Mouse (Mus musculus) frontal cortex, postnatal 10 days (tissue): ENCODE measurements around the gene Tnfsf4.

Source experiments
- DNase-seq, 2 experiments: peaks; one replicate each; pipeline ENCODE4 v3.0.0; 2022; ENCODE audit warnings: low spot score in 2 of 2, mixed read lengths in 1 of 2

The Tnfsf4 gene

GRCm38 (mm10) chr1:161394931-161395459 is at the start of gene Tnfsf4:
Tnfsf4 (plus strand) TSS chr1:161395409.
- no peak for DNase-seq

DNA sequence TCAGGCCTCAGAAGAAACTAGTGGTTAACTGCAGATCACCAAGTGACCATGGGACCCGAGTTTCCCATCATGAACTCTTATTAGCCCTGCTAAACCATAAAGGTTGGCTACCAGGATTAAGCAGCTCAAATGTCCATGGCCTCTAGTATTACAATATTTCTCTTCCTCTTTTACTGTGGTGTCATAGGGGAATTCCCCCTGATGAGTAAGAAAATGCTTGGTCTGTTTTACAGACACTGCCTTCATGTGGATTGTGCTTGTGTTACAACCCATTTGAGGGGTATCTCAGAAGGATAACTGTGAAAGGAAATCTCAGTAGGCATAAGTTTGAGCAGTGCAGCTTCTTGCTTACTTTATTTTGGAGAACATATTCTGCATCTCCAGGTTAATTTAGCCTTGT is 44.2 kb upstream of the Tnfsf4 start:
- DNase-seq: no peak

DNA sequence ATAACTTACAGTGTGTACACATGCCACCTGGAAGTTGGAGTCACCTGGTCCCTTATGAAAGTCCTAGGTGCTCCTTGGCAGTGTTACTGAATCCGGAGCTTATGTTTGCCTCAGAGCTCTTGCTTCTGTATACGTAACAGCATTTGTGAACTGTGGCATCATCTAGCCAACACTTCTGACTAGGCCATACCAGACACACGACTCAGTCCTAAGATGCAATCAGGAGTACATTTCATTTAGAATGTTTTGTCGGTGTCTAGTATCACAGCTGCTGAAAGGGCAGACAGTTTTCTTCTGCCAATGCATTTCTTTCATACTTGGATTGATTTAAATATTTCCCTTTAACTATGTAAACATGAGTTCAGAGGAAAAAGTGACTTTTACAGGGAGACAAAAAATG is 30.2 kb upstream of the Tnfsf4 start:
- DNase-seq: no peak

DNA sequence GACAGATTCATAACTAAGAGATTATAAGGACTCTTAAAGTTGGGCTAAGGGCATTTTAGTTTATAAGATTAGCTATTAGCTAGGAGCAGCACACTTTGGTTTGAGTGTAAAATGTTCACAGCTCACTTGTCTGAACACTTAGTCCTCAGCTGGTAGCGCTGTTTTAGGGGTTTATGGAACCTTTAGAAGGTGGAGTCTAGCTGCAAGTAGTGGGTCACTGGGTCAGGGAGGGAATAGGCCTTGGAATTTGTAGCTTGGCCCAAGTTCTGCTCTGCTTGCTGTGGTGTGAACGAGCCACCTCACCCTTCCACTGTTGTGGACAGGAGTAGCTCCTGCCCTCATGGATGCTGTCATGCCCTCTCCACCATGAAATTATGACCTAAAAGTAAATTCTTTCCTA is 23.3 kb upstream of the Tnfsf4 start:
- no peak for DNase-seq

DNA sequence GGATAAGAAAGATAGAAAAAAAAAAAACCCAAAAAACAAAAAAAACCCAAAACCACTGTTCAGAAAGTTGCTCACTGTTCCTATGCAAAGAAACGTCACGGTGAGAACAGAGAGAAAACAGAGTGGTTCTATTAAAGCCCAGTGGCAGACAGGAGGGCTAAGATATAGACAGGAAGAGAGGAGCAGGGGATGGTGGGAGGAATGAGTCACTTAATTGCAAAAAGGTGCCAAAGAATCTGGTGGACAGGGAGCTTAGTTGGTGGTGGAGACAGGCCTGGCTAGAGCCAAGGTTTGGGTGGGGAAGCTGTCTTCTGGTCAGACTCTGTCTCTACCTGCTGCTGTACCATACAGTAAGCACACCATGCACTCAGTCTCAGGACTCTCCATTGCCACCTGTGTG is 19.3 kb upstream of the Tnfsf4 start:
- no peak for DNase-seq

DNA sequence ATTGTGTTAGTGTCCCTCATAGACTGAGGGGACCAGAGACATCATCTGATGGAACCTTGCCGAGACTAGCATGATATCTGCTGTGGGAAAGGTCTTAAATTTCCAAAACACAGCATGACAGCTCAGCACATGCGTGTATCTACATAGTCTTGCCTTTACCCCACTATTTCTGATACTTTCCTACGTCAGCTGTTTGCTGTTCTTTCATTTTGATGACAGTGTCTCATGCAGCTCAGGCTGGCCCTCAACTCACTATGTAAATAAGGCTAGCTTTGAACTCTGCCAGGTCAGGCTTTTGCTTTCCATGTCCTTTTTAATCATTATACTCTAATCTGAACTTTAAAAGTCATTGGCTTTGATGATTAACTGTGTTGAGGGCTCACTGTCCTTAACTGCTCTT is 16.6 kb upstream of the Tnfsf4 start:
- DNase-seq: no peak

DNA sequence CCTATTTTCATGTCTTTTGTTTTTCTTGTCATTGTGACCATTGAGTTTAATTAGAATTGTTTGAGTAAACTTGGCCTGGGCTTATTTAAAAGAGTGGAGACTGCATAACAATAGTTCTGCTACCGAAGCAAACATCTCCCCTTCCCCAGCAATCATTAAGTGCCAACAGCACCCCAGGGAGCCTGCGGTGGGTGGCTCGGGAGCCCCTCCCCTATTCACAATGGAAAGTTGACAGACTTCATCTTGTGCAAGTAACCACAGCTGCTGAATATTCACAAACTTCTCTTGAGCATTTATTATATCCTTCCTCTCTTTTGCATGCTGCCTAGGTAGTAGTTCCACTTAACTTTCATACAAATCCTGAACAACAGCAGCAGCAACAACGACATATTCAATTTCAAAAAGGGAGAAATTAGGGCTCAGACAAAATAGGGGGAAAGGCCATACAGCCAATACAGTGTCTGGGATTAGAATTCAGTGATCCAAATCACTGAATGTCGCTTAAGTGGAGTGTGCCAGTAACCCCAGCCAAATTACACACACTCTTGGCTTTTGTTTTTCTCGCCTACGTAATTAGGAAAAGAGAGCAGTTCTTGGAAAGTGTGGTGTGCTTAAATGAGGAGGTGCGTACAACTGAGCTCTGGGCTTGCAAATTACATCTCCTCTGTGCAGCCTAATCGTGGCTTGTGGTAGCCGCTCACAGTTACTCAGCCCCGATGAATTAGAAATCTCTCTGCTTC is 15.4 kb upstream of the Tnfsf4 start:
- peak; percentile 7 to 8 for DNase-seq

GRCm38 (mm10) chr1:161380425-161380780 is 14.8 kb upstream of the Tnfsf4 start:
- no peak for DNase-seq

DNA sequence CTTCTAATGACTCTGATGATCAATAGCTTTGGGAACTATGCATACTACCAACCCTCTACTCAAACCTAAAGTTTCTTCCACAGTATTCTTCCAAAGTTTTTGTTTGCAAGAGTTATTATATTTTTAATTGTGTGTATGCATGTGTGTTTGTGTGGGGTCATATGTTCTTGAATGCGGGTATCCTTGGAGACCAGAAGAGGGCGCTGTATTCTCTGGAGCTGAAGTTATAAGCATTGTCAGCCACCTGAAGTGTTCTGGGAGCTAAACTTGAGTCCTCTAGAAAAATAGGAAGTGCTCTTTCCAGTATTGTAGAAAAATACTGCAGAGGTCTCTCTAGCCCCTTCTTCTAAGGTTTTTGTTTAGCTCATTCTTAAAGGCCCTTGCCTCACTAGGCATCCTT is 5.1 kb upstream of the Tnfsf4 start:
- DNase-seq: no peak

DNA sequence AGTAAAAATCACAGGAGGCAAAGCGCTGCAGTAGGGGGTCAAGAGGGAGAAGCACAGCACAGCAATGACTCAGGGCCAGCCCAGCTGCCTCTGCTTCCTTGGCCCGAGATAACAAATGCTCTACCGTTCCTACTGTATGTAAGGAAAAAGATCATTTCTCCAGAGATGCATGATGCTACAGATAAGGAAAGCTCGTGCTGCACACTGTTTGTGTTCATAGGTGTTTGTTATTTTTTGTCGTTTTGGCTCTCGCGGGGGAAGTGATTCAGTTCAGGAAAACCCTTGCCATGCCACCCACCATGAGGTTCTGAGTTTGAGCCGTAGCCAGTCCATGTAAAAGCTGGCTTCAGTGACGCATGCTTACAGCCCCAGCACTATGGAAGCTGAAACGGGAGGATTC is 2.3 kb upstream of the Tnfsf4 start:
- no peak for DNase-seq

GRCm38 (mm10) chr1:161395610-161396009 is 401 bp downstream of the Tnfsf4 start:
- no peak for DNase-seq

- no peak for DNase-seq
Observed at GRCm38 (mm10) chr1:161396351-161396750, 1.1 kb downstream of the Tnfsf4 start.

GRCm38 (mm10) chr1:161400126-161400525 is 4.9 kb downstream of the Tnfsf4 start:
- DNase-seq: peak in 1 of 2 experiments; percentile 54

DNA sequence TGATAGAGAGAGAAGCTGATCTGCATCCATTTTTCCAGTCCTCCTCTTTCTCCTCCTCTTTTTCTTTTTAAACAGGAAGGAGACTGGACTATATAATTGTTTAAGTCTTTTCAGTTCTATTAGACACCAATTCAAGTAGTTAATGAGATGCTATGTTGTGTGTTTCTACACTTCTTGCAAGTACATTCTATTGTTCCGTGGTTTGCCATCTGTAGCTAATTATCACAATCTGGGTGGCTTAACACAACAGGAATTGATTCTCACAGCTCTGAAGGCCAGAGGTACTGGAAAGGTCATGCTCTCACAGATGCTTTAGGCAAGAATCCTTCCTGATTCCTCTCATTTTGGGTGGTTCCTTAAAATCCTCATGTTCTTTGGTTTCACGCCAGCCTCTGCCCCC is 7.9 kb downstream of the Tnfsf4 start:
- DNase-seq: no peak

- no peak for DNase-seq
Observed at GRCm38 (mm10) chr1:161406480-161406879, 11.3 kb downstream of the Tnfsf4 start.

GRCm38 (mm10) chr1:161419926-161420325 is 24.7 kb downstream of the Tnfsf4 start:
- DNase-seq: no peak

GRCm38 (mm10) chr1:161420646-161421045 is 25.4 kb downstream of the Tnfsf4 start:
- DNase-seq: no peak

DNA sequence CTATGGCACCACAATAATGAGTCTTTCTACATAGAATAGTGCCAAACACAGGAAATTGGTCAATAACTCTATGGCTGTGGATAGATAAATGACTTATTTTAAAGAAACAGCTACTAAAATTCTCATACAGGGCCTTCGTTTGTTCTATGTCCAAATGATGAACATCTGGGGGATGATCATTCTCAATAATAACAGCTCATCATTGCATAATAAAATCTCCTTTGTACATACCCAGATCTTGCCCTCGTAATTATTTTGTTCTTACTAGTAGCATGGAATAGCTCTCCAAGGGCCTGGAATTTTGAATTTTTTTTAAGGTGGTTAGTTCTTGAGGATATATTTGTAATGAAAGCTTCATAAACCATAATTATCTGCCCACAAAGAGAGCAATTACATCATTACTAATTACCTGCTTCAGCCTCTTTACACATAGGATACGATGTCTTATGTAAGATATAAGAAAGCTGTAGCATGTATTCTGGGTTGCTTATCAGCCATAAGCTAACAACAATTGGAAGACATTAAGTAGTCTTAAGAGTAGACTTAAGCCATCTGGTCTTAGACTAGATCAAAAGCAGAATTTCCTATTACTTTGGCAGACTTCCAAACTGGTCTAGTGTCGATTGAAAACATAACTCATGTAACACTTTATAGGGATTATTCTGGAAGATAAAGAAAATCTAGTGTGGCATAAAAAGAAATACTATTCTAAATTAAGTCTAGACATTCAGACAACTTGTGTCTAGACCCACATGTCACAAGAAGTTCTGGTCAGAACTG is 31.3 kb downstream of the Tnfsf4 start:
- no peak for DNase-seq

GRCm38 (mm10) chr1:161427057-161427311 is 31.8 kb downstream of the Tnfsf4 start:
- no peak for DNase-seq

GRCm38 (mm10) chr1:161435781-161436180 is 40.6 kb downstream of the Tnfsf4 start:
- no peak for DNase-seq

DNA sequence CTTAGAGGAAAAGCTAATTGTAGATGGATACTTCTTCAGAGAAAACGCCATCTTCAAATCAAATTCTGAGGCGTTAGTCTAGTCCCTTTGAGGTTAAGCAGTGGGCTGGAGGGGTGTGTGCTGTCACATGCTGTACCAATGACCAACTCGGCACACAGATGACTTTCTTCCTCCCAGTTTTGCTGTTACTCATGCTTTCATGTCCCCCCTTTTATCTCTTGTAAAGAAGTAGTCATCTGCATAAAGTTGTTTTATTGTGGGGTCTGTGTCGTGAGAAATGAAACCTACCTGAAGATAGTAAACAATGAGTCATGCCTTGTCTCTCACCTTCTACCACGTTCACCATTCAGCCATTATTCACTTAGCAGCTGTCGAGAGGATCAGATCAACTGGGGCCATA is 41.3 kb downstream of the Tnfsf4 start:
- no peak for DNase-seq

DNA sequence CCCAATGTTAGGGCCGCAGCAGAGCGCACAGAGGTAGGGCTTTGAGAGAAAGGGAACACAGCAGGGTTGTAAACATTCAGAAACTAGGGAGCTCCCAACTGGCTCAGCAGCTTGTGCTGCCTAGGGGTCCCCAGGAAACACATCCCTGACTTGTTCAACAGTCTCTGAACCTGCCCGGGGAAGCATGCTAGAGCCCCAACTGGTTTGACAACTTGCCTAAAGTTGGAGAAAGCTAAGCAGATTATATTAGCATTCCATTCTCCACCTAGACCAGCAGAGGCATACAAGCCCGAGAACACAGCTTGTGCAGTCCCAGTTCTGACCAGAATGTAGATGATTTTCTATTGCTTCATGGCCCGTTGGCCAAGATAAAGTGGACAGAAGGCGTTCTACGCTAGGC is 49.6 kb downstream of the Tnfsf4 start:
- DNase-seq: no peak

GRCm38 (mm10) chr1:161451683-161452245 is 56.6 kb downstream of the Tnfsf4 start:
- no peak for DNase-seq
